Mouse (Mus musculus) right cerebral cortex, postnatal 36 days (tissue): ENCODE data around the gene Ubtf.
A peak's percentile ranks its signal among the peaks of the same experiment; 100 is the strongest.
"Not testable (repeated sequence)": the region's sequence is repeated elsewhere in the genome, so short reads cannot be mapped to it uniquely, and the experiment has no call there.

Source experiments
- DNase-seq, 2 experiments: peaks; one replicate each; pipeline ENCODE4 v3.0.0; 2022; ENCODE audit warnings: low spot score in 2 of 2, mixed read lengths in 1 of 2

Ubtf gene

GRCm38 (mm10) chr11:102319410-102319792, at the start of gene Ubtf:
Ubtf (minus strand) TSS chr11:102319742.
- DNase-seq = peak; percentile 77 to 82

DNA sequence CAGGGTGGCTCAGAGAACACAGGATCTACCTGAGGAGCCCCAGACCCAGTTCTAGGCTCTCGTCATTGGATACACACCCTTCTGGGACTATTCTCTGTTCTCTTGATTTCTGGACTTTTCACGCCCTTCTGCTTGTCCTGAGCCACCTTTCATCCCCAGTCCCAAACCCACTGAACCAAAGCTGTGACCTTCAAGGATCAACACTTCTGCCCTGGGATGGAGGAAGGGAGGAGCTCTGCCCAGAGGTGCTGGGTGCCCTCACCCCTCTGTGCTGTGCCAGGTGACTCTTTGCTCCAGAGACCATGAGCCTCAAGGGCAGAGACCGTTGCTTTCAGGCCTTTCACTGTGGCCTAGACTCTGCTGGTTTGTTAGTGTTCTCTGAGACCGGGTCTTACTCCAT, 49.7 kb upstream of the Ubtf start:
- DNase-seq = no peak

DNA sequence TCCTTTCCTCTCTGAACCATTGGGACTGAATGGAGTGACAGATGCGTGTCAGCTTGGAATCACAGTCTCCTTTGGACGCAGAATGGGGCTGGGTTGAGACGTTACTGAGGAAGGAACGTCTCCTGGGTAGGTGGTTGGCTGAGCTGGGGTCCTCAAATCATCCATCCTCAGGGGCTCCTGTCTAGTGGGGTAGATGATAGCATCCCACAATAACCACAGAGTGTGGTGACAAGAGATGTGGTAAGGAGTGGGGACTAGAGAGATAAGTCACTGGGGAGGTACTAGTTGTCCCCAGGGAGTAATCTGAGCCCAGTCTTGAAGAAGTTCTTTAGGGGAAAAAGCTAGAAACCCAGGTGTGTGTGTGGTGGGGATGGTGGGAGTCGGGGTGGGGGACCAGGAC, 48.8 kb upstream of the Ubtf start:
- DNase-seq = no peak

DNA sequence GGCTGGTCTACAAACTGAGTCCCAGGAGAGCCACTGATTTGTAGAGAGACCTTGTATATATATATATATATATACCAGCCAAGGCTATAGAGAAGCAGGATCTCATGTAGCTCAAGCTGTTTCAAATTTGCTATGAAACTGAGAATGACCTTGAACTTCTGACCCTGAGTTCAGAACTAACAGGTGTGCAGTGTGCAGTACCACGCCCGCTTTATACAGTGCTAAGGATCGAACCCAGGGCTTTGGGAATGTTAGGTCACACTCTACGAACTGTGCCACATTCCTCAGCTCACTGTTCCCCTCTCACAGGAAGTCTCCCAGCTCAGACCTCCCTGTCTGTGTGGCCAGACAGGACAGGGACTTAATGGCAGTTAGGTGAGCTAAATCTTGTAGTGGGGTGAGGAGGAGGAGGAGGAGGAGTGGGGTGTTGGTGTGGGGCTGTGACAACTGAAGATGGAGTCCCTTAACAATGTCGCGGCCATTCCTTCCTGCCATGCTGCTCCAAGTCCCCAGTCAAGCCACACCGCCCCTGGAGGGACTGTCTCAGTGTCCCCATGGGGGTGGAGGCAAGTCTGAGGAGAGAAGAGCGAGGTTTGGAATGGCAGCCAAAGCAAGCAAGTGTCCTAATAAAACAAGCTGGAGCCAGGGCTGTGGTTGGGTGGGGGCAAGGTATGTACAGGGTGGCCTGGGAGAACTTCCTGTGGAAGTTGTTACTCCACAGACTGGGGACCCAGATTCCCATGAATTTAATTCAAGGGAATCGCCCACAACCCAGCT, 48.1 kb upstream of the Ubtf start:
- no peak for DNase-seq

DNA sequence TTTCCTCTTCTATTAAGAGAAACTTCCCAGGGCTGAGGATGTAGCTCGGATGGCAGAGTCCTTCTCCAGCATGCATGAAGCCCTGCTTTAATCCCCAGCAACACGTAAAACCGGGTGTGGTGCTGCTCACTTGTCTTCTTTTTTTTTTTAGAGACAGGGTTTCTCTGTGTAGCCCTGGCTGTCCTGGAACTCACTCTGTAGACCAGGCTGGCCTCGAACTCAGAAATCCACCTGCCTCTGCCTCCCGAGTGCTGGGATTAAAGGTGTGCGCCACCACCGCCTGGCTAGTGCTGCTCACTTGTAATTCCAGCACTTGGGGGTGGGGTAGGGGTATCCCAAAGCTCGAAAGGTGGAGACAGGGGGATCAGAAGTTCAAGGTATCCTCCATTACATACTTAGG, 46.6 kb upstream of the Ubtf start, which contains the start of gene Slc4a1:
TSS of gene Slc4a1 (minus strand) at position 101 of the 400 bp plus-strand sequence.
- not testable (repeated sequence) for DNase-seq

- DNase-seq = no peak
These were observed 46.2 kb upstream of the Ubtf start for GRCm38 (mm10) chr11:102365699-102366098.

GRCm38 (mm10) chr11:102364570-102365371, 45.2 kb upstream of the Ubtf start:
- no peak for DNase-seq

- no peak for DNase-seq
These were observed 44.1 kb upstream of the Ubtf start for GRCm38 (mm10) chr11:102363623-102364022.

- no peak for DNase-seq
These were observed 42.4 kb upstream of the Ubtf start for GRCm38 (mm10) chr11:102361776-102362495.

DNA sequence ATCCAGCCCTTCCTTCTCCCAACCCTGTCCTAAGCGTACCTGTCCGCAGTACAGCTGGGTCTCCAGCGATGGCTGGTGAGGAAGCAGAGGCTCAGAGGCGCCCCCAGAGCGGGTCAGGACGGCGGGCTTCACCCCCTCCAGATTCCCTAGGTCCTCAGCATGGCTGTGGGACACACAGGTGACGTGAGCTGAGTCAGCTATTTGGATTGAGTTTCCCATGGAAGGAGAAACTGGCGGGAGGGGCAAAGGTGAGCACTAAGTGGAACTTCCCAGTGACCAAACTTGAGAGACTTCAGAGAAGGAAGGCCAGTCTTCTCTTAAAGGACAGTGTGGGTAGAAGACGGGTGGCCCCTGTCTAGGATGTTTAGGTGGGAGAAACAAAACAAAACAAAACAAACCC, 38.8 kb upstream of the Ubtf start:
- DNase-seq = no peak

DNA sequence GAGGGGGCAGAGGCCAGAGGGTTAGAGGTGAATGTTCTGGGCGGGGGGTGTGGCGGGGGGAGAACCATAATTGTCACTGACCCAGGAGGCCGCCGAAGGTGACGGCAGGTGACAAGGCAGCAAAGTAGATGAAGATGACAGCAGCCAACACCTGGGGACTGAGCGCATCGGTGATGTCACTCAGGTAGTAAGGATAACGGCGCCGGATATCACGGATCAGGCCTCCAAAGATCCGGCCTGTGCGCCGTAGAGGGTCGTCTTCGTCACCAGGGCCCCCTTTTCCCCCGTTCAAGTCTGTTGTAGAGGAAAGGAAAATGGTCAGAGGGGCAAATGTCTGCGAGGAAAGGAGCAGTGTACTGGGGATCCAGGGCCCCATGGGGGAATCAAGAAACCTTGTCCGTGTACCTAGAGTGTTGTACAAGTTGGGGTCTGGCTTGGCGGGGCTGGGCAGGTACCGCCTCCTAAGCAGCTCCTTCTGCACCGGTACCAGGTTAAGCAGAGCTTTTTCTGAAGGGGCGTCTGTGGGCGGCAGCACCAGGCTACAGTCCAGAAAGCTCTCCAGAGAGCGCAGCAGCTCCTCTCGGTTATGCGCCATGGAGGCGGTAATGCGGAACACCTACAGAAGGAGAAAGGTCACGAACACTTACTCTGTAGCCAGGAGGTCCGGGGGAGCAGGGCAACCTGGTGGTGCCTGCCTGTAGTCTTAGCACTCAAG, 37.3 kb upstream of the Ubtf start:
- DNase-seq = peak in 1 of 2 experiments; percentile 21

DNA sequence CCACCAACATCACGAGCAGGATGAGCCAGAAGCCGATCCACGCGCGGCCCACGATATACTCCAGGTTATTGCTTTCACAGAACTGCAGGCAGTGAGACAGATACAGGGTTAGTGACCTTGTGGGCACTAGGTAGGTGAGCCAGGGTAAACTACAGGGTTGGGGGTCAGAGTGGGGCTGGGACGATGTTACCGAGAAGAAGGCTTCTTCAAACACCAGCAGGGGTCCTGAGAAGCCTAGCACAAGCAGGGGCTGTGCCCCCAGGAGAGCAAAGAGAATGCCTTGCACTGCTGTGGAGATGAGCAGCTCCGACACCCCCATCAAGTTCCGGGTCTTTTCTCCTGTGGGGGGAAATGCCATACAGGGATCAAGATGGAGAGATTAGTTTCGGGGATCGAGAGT, 36.6 kb upstream of the Ubtf start:
- no peak for DNase-seq

- no peak for DNase-seq
These were observed 36.0 kb upstream of the Ubtf start for GRCm38 (mm10) chr11:102355501-102355900.

DNA sequence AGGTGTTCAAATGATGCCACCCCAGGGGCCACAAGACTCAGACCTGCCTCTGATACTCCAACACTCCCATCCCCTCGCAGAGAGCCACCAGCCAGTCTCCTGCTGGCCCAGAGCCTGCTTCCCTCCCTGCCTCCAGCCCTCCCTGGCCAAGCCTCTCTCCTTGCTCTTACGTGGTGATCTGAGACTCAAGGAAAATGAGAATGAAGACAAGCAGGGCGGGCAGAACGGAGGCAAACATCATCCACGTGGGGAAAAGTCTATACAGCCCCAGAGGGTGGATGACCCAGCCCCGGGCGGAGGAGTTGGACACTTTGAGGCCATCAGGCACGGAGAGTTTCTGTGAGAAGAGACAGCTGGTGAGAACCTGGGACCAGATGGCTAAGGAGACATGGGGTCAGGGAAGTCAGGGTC, 33.5 kb upstream of the Ubtf start:
- no peak for DNase-seq

GRCm38 (mm10) chr11:102352378-102352777, 32.8 kb upstream of the Ubtf start:
- no peak for DNase-seq

DNA sequence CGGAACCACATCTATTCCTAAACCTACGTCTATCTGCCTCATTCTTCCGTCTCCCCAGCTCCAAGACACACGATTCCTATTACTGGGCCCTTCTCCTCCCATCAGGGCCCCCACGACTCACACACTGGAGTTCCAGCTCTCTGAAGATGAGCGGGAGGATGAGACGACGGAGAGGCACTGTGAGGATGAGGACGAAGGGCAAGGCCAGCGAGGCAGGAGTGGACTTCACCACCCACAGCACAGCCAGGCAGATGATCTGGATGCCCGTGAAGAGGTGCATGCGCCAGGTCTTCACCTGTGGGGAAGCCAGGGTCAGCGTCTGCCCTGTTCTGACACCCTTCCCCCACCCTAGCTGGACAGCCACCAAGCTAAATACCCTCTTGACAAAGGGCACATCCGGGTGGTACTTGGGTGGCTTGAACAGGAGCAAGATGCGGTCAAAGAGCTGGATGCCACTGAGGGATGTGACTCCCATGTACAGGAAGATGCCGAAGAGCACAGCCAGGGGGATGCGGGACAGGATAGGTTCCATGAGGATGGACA, 31.5 kb upstream of the Ubtf start:
- no peak for DNase-seq

GRCm38 (mm10) chr11:102350416-102350815, 30.9 kb upstream of the Ubtf start:
- DNase-seq = no peak

DNA sequence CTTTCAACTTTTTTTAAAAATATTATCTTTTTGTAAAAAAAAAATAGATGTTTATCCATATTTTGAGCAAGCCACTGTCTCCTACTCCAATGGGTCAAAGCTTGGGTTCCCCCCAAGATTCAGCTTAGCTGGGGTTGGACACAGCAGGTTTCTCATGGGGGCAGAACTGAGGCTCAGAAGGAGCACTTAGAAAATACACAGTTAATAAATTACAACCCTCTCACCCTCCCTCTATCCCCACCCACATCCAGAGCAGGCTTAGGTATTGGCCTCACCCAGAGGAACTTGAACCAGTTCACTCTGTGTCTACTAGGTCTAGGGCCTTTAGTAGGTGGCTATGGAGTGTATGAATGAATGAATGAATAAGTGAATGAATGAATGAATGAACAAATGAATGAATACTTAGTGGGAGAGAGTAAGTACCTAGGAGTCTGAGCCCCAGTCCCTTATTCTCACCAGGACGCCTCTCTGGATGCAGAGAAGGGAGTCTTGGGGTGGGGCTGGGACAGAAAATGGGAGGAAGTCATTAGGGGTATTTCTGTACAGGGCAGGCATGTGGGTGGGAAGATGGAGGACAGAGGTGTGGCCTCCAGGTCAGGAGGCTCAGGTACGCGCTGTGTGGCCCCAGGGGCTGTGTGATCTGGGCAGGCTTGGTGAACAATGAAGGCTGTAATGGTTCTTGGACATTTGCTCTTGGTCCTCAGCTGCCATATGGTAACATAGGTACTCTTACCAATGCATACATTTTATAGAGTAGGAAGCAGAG, 29.8 kb upstream of the Ubtf start:
- no peak for DNase-seq

- DNase-seq = no peak
These were observed 29.2 kb upstream of the Ubtf start for GRCm38 (mm10) chr11:102348771-102349170.

GRCm38 (mm10) chr11:102348101-102348585, 28.6 kb upstream of the Ubtf start:
- DNase-seq = no peak
